Mouse (Mus musculus) embryonic facial prominence, embryonic 13.5 days (tissue): ENCODE measurements around the gene Dcun1d3. TPM values are rescaled to one million over a fixed set of nuclear protein-coding genes. Genes with fewer than 3 reads are reported as not detected.

Experiments
- ATAC-seq: fragments of 200-750 bp; cut with Nextera tagmentation; 2 replicates; pipeline ENCODE4 v1.8.0; 2017; ENCODE audit warnings: low read depth; ENCODE audit not compliant: insufficient number of reproducible peaks, insufficient read depth, low FRiP score, low TSS enrichment
- H3K27ac ChIP-seq: fragments of 300-500 bp; sonication (generic); 2 replicates; pipeline ENCODE4 v1.5.1; 2015; ENCODE audit warnings: moderate library complexity, mild to moderate bottlenecking, inconsistent platforms
- H3K27me3 ChIP-seq: fragments of 300-500 bp; sonication (generic); 2 replicates; pipeline ENCODE4 v1.6.1; 2015; ENCODE audit warnings: mild to moderate bottlenecking, inconsistent platforms
- H3K36me3 ChIP-seq: fragments of 300-500 bp; sonication (generic); 2 replicates; pipeline ENCODE4 v1.6.1; 2015; ENCODE audit warnings: mild to moderate bottlenecking, inconsistent platforms
- H3K4me1 ChIP-seq: fragments of 300-500 bp; sonication (generic); 2 replicates; pipeline ENCODE4 v1.6.1; 2015; ENCODE audit warnings: inconsistent platforms
- H3K4me2 ChIP-seq: fragments of 300-500 bp; sonication (generic); 2 replicates; pipeline ENCODE4 v1.6.1; 2015; ENCODE audit warnings: moderate library complexity, mild to moderate bottlenecking, inconsistent platforms
- H3K4me3 ChIP-seq: fragments of 300-500 bp; sonication (generic); 2 replicates; pipeline ENCODE4 v1.5.1; 2015; ENCODE audit warnings: mild to moderate bottlenecking, inconsistent platforms
- H3K9ac ChIP-seq: fragments of 300-500 bp; sonication (generic); 2 replicates; pipeline ENCODE4 v1.6.1; 2015; ENCODE audit warnings: mild to moderate bottlenecking, inconsistent platforms
- H3K9me3 ChIP-seq: fragments of 300-500 bp; sonication (generic); 2 replicates; pipeline ENCODE4 v1.6.1; 2016; ENCODE audit warnings: inconsistent platforms
- WGBS: fragments of 180-500 bp; shearing (Covaris S2); methylation state at CpG from one replicate; pipeline ENCODE4 v1.1.7; 2015; ENCODE audit warnings: mixed read lengths; 5-methylcytosine and 5-hydroxymethylcytosine counted together
- polyA plus RNA-seq: library from polyadenylated mRNA; unstranded; fragments of >200 nt; fragmentation: Nextera tagmentation; extraction: Ambion mirVana; gene quantifications from 2 replicates; pipeline ENCODE4 v1.2.1, GENCODE M21; 2015

The Dcun1d3 gene
- 10.6 and 13.2 TPM in 2 replicates for polyA plus RNA-seq

GRCm38 (mm10) chr7:119895639-119896512 lies at the start of gene Dcun1d3, which contains the start of gene Lyrm1:
TSS of gene Dcun1d3 (minus strand) at chr7:119896298.
TSS of gene Lyrm1 (plus strand) at chr7:119895861.
- no peaks in the 10 kb centered on the region for H3K27me3 ChIP-seq
- peak within 1 kb of the TSS; percentile 79 for H3K4me3 ChIP-seq
- H3K4me1 ChIP-seq: peaks cover 17% of the 10 kb centered on the region
- H3K36me3 ChIP-seq: no peaks in the 10 kb centered on the region
- ATAC-seq: peak; percentile 99
- peak within 1 kb of the TSS; percentile 91 for H3K9ac ChIP-seq
- H3K4me2 ChIP-seq: peak within 1 kb of the TSS; percentile 81
- under 1% methylated on average over 63 of the region's 63 CpGs for WGBS
- H3K27ac ChIP-seq: peak within 1 kb of the TSS; percentile 98
- H3K9me3 ChIP-seq: no peaks in the 10 kb centered on the region

DNA sequence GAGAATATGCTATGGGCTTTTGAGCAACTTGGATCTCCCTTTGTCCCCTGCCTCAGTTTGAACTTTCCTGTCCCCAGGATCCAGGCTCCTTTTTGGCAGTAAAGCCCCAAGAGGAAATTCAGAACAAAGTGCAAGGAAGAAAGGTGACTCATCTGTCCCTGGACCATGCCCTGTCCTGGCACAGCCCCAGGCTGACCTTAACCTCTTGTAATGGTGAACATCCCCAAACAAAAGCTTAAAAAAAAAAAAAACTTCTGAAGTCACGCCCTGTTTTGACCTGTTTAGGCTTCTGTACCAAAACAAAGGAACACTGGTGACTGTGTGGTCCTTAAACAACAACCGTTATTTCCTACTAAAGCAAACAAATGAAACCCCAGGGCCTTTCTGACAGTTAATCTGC lies 45.5 kb upstream of the Dcun1d3 start:
- WGBS: 54% methylated on average over 2 of the region's 2 CpGs
- no peak overlapping the region for H3K9ac ChIP-seq
- no peak overlapping the region for H3K4me3 ChIP-seq
- H3K27ac ChIP-seq: no peak overlapping the region
- ATAC-seq: no peak
- H3K9me3 ChIP-seq: no peaks in the 10 kb centered on the region
- H3K36me3 ChIP-seq: no peaks in the 10 kb centered on the region
- H3K27me3 ChIP-seq: no peaks in the 10 kb centered on the region
- no peaks in the 10 kb centered on the region for H3K4me1 ChIP-seq
- no peak overlapping the region for H3K4me2 ChIP-seq

DNA sequence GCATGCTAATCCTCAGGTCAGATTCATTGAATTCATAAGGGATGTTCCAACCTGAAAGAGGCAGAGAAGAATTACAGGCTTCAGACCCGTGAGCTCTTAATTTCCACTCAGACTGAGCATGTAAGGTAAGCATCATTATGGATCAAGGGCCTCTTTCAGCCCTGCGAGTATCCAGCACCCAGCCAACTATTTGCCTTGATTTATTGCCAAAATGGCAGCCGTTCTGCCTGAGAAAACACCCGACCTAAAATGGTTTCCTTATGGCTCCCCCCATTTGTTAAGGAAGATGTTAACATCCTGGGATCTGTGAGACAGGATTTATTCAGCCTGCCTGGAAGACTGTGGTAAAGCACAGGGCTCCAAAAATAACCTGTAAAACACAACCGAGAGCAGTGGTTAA lies 40.9 kb upstream of the Dcun1d3 start:
- H3K4me1 ChIP-seq: no peaks in the 10 kb centered on the region
- ATAC-seq: no peak
- 71% methylated on average over 5 of the region's 5 CpGs for WGBS

DNA sequence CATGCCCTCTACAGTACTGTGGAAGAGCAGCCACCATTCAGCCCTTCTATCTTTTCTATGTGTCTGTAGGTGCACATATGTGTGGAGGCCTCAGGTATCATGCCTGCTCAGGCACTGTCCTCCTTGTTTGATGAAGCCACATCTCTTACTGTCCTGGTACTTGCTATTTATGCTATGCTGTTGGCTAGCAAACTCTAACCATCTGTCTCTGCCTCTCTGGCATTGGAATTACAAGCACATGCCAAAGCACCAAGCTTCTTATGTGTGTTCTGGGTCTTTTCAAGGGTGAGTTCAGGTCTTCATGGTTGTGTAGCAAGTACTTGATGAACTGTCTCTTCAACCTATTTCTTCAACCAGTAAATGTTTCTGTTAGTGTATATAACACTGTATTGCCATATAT lies 40.2 kb upstream of the Dcun1d3 start:
- Histone ChIP-seq H3K4me3 (no peak overlapping the region), H3K4me2 (no peak overlapping the region), H3K27ac (no peak overlapping the region), H3K9ac (no peak overlapping the region), H3K4me1 (no peaks in the 10 kb centered on the region), H3K36me3 (no peaks in the 10 kb centered on the region), H3K9me3 (no peaks in the 10 kb centered on the region), H3K27me3 (no peaks in the 10 kb centered on the region)
- no peak for ATAC-seq

More for the DNA sequence above, 40.9 kb upstream of the Dcun1d3 start:
- H3K9me3 ChIP-seq: no peaks in the 10 kb centered on the region
- H3K4me2 ChIP-seq: no peak overlapping the region
- H3K9ac ChIP-seq: no peak overlapping the region
- no peak overlapping the region for H3K27ac ChIP-seq
- no peak overlapping the region for H3K4me3 ChIP-seq
- no peaks in the 10 kb centered on the region for H3K36me3 ChIP-seq
- no peaks in the 10 kb centered on the region for H3K27me3 ChIP-seq

DNA sequence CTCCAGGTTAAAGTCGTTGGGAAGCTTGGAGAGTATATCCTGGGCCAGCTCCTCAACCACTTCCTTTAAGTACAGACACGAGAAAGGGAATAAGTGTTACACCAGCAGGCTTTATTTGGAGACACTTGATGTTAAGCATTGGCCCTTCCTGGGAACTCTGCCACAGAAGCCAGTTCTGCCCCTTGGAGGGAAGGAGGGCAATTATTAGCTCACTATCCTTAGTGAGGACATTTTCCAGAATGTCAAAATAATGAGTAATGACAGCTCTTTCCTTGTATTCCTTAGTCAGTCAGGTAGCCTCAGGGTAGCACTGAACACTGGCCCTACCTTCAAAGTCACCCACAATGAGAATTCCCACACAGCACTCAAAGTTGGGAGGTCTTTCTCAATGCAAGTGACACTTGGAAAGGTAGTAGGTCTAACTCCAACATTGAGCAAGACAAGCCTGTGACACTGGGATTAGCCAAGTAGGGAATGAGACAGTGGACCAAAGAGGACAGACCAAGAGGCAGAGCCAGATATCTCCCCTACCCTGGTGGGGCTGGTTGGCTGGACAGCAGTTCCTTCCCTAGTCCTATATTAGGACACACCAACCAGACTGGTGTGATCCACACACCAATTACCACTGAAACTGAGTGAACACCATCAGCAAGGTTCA lies 32.8 kb upstream of the Dcun1d3 start:
- no peak for ATAC-seq
- no peaks in the 10 kb centered on the region for H3K4me1 ChIP-seq
- WGBS: 70% methylated on average over 2 of the region's 2 CpGs

GRCm38 (mm10) chr7:119921054-119921453 lies 25.0 kb upstream of the Dcun1d3 start:
- WGBS: 77% methylated on average over 4 of the region's 4 CpGs

More for the DNA sequence above, 32.8 kb upstream of the Dcun1d3 start:
- no peak overlapping the region for H3K4me3 ChIP-seq
- H3K9ac ChIP-seq: no peak overlapping the region
- no peaks in the 10 kb centered on the region for H3K27me3 ChIP-seq
- no peaks in the 10 kb centered on the region for H3K9me3 ChIP-seq
- H3K4me2 ChIP-seq: no peak overlapping the region
- no peak overlapping the region for H3K27ac ChIP-seq
- no peaks in the 10 kb centered on the region for H3K36me3 ChIP-seq

DNA sequence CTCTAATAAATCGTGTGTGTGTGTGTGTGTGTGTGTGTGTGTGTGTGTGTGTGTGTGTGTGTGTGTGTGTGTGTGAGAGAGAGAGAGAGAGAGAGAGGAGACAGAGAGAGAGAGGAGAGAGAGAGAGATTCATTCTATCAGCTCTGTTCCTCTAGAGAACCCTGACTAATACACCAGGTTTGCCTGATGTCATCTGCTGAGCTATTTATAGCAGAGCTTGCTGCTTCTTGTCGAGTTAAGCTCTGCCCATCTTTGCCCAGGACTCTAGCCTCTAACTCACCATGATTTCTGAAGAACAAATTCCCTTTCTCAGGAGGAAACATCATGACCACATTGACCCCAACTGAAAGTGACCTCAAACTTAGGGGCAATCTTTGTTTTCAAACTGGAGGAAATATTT lies 24.4 kb upstream of the Dcun1d3 start:
- 48% methylated on average over 2 of the region's 2 CpGs for WGBS
- Histone ChIP-seq H3K9ac (no peak overlapping the region), H3K27ac (no peak overlapping the region), H3K27me3 (no peaks in the 10 kb centered on the region), H3K4me2 (no peak overlapping the region), H3K9me3 (no peaks in the 10 kb centered on the region), H3K36me3 (no peaks in the 10 kb centered on the region), H3K4me3 (no peak overlapping the region), H3K4me1 (no peaks in the 10 kb centered on the region)
- no peak for ATAC-seq

More at GRCm38 (mm10) chr7:119921054-119921453, 25.0 kb upstream of the Dcun1d3 start:
- Histone ChIP-seq H3K4me1 (no peaks in the 10 kb centered on the region), H3K36me3 (no peaks in the 10 kb centered on the region), H3K4me3 (no peak overlapping the region), H3K27ac (no peak overlapping the region), H3K9ac (no peak overlapping the region), H3K27me3 (no peaks in the 10 kb centered on the region), H3K9me3 (no peaks in the 10 kb centered on the region), H3K4me2 (no peak overlapping the region)
- no peak for ATAC-seq

GRCm38 (mm10) chr7:119911727-119912126 lies 15.6 kb upstream of the Dcun1d3 start:
- Histone ChIP-seq H3K27me3 (no peaks in the 10 kb centered on the region), H3K36me3 (no peaks in the 10 kb centered on the region), H3K4me1 (no peaks in the 10 kb centered on the region), H3K27ac (no peak overlapping the region), H3K4me2 (no peak overlapping the region), H3K9me3 (no peaks in the 10 kb centered on the region), H3K4me3 (no peak overlapping the region), H3K9ac (no peak overlapping the region)
- no peak for ATAC-seq
- WGBS: 76% methylated on average over 3 of the region's 3 CpGs

- no peak overlapping the region for H3K27ac ChIP-seq
- H3K4me1 ChIP-seq: no peaks in the 10 kb centered on the region
- no peak overlapping the region for H3K4me2 ChIP-seq
- no peaks in the 10 kb centered on the region for H3K9me3 ChIP-seq
- H3K9ac ChIP-seq: no peak overlapping the region
- no peak for ATAC-seq
- H3K4me3 ChIP-seq: no peak overlapping the region
- WGBS: 85% methylated on average over 3 of the region's 3 CpGs
- no peaks in the 10 kb centered on the region for H3K27me3 ChIP-seq
- no peaks in the 10 kb centered on the region for H3K36me3 ChIP-seq
Measured at GRCm38 (mm10) chr7:119906523-119907215, 10.6 kb upstream of the Dcun1d3 start.

DNA sequence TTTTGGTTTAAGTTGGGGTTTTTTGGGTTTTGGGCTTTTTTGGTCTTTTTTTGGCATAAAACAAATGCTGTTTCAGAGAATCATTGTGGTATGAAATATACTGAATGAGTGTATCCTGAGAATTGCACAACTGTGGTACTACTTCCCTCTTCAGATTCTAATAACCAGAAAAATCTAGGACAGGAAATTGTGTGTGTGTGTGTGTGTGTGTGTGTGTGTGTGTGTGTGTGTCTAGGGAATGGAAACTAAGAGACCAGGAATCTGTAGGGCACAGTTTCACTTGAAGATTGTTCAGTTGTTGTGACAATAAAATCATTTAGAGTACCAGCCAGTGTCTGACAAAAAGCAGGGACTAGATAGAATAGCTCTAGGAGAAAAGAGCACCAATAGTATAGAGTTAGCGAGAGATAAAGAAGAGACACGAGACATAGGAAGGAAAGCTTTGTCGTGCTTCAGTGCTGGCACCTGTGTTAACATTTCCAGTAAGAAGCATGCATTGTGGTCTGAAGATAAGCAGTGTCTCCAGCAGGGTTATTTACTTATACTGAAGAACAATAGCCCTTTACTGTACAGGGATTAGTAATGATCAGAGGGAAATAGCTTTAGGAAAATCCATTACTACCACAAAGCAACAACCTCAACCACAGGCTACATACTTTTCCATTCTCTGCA lies 3.4 kb upstream of the Dcun1d3 start:
- H3K27ac ChIP-seq: no peak overlapping the region
- no peaks in the 10 kb centered on the region for H3K27me3 ChIP-seq
- H3K9me3 ChIP-seq: no peaks in the 10 kb centered on the region
- no peaks in the 10 kb centered on the region for H3K36me3 ChIP-seq
- H3K9ac ChIP-seq: no peak overlapping the region
- no peak overlapping the region for H3K4me2 ChIP-seq
- no peak for ATAC-seq
- WGBS: 72% methylated on average over 3 of the region's 3 CpGs
- peaks cover 8% of the 10 kb centered on the region for H3K4me1 ChIP-seq
- no peak overlapping the region for H3K4me3 ChIP-seq

- Histone ChIP-seq H3K4me2 (no peak overlapping the region), H3K27ac (no peak overlapping the region; the same call in 1 of the 2 replicates), H3K27me3 (no peaks in the 10 kb centered on the region), H3K9ac (no peak overlapping the region), H3K36me3 (no peaks in the 10 kb centered on the region), H3K4me1 (peaks cover 14% of the 10 kb centered on the region), H3K4me3 (no peak overlapping the region), H3K9me3 (no peaks in the 10 kb centered on the region)
- WGBS: 61% methylated on average over 1 of the region's 1 CpGs
- ATAC-seq: no peak
Measured at GRCm38 (mm10) chr7:119898247-119898856, 2.3 kb upstream of the Dcun1d3 start.
